Mouse (Mus musculus): ENCODE measurements around the gene Rap2c.

Rap2c gene

DNA sequence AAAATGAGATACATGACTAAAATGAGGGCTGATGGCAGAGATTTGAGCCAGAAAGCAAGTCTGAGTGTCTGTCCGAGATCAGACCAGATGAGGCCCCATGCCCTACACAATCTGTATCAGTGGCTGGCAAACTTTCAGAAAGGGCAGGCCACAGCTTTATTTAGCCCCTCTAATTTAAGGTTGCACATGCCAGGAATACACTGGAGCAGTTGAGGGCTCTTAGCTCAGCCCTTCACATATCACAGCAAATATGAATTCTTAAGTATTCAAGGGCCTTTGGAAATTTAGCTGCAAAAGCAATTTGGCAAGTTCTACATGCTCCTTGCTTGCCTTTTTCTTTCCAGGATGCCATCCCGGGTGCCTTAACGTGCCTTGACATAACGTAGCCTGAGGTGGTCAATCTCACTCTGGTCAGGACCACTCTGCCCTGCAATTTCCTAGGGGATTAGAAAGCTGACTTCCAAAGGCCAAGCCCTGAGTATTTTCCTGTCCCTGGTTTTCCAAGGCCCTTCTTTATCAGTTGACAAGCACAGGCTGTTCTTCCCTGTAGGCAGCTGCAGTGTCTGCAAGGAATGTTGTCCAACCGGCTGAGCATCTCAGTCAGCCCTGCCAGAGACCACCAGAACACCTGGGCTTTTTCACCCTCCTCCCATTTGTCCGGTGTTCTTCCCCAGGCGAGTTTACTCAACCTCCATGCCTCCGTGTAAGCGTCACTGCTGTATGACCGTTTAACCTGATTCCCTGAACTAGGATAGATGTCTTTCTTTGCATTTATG is 49.5 kb downstream of the Rap2c start:
- no peak for DNase-seq

DNA sequence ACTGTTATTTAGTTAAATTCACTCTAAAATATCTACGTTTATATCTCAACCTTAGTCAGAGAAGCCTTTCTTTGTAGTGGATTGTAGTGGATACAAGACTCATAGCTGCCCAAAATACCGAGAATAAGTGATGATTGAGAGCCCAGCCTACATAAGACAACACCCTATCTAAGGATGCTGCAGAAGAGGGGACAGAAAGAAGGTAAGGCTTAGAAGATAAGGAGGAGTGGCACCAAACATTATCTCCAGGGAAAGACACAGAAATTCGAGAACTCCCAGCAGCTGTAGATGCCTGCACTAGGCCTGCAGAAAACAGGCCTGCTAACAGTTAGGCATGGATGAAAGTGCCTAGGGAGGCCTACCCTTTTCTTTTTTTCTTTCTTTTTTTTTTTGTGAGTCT is 52.7 kb downstream of the Rap2c start:
- no peak for DNase-seq

- no peak for DNase-seq
These were observed 54.9 kb downstream of the Rap2c start for GRCm38 (mm10) chrX:50962955-50963354.
